Mouse (Mus musculus) layer of hippocampus, postnatal 25 days (tissue): Measurements from ENCODE around the gene Gm17349. TPM values are rescaled to one million over a fixed set of nuclear protein-coding genes. Genes with fewer than 3 reads are reported as not detected.
"Not testable (repeated sequence)": the region's sequence is repeated elsewhere in the genome, so short reads cannot be mapped to it uniquely, and the experiment has no call there.

Source experiments
- DNase-seq, 2 experiments: peaks; one replicate each; pipeline ENCODE4 v3.0.0; 2022; ENCODE audit warnings: mixed read lengths in 2 of 2, low spot score in 1 of 2; ENCODE audit errors: extremely low spot score in 1 of 2
- total RNA-seq, 2 experiments: library from RNA; stranded (reverse); gene quantifications; 2 replicates each; pipeline ENCODE4 v1.2.3; 2021

The Gm17349 gene
- total RNA-seq, 2 experiments from 2014 or later = 5.3 to 9.0 TPM

GRCm38 (mm10) chr15:99701640-99701998 is 3.7 kb downstream of the Gm17349 start:
- DNase-seq = not testable (repeated sequence)

GRCm38 (mm10) chr15:99700219-99701106 is 4.8 kb downstream of the Gm17349 start:
- no peak for DNase-seq

GRCm38 (mm10) chr15:99699715-99700114 is 5.6 kb downstream of the Gm17349 start:
- no peak for DNase-seq

GRCm38 (mm10) chr15:99698533-99699085 is 6.7 kb downstream of the Gm17349 start:
- DNase-seq = no peak

GRCm38 (mm10) chr15:99697309-99697708 is 8.0 kb downstream of the Gm17349 start:
- DNase-seq = no peak

DNA sequence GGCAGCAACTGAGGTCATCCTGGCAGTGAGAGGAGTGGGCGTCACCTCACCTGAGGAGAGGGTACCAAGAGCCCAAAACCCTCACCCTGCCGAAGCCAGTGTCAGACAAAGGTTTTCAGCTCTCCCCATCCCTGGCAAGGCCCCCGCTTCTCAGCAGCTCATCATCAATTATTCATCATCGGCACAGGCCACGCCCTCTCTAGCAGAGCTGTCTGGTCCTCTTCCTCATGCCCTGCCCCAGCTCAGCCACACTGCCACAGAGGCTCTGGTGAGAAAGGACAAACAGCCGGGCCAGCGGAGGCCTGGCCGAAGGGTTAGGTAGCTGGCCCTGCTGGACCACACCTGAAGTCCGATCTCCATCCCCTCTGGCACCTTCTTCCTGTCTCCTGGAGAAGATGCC is 13.3 kb downstream of the Gm17349 start:
- DNase-seq = no peak

- no peak for DNase-seq
These were observed 14.4 kb downstream of the Gm17349 start for GRCm38 (mm10) chr15:99690924-99691323.

DNA sequence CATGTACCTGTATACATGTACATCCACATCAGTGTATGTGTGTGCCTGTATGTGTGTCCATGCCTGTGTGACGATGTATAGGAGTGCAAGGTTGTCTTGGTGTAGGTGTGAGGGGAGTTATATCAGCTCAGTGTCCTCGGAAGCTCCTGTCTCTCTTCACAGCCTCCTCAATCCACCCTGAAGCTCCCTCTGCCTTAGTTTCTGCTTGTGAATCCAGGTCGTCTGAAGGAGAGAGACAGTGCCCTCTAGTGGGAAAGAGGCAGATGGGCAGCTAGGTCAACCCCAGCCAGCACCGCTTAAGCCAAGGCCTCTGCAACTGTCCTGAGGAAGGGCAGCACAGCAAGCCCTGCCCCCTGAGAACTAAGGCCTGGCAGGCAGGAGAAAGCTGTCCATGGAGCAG is 16.6 kb downstream of the Gm17349 start:
- peak; percentile 19 to 38 for DNase-seq

GRCm38 (mm10) chr15:99684156-99684555 is 21.1 kb downstream of the Gm17349 start:
- no peak for DNase-seq

GRCm38 (mm10) chr15:99682880-99683279 is 22.4 kb downstream of the Gm17349 start:
- DNase-seq = no peak

DNA sequence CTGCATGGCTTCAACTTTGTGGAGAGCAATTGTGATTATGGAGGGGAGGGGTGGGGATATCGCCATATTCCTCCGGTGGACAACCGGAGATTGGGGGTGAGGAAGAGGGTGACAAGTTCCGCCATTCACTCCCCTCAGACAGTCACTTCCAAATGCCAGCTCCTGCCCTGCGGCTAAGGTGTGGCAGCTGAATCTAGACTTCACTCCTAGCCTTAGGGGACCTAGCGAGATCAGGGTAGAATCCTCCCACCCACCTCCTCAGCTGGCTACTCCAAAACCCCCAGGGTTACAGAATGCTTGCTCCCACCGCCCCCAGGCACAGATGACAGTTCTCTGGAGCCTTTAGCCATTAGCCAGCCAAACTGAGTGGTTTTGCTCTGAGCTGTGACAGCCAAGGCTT is 26.3 kb downstream of the Gm17349 start:
- DNase-seq = no peak

GRCm38 (mm10) chr15:99678063-99678800 is 27.1 kb downstream of the Gm17349 start:
- DNase-seq = peak in 1 of 2 experiments; percentile 52

- no peak for DNase-seq
These were observed 28.2 kb downstream of the Gm17349 start for GRCm38 (mm10) chr15:99677089-99677488.

- DNase-seq = no peak
These were observed 30.4 kb downstream of the Gm17349 start for GRCm38 (mm10) chr15:99674866-99675265.

- DNase-seq = no peak
These were observed 33.5 kb downstream of the Gm17349 start for GRCm38 (mm10) chr15:99671783-99672182.

- DNase-seq = no peak
These were observed 34.2 kb downstream of the Gm17349 start for GRCm38 (mm10) chr15:99670964-99671670.

- DNase-seq = peak; percentile 46 to 71
These were observed 35.0 kb downstream of the Gm17349 start, which contains the start of gene Asic1 for GRCm38 (mm10) chr15:99670154-99670821. Gene Asic1 (plus strand): TSS chr15:99670368.

DNA sequence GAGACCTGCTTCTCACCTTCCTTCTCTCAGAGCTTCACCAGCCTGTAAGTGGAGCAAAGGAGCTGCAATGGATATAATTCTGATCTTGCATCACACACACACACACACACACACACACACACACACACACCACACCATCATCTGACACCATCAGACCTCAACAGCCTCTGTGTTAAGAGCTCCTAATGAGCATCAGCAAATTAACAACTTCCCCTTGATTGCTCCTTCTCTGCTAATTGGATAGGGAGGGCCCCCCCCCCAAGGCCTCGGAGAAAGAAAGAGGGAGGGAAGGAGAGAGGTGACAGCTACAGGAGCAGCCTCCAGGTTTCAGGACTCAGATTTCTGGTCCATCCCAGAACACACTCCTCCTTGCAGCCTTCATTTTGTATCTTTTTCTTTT is 35.9 kb downstream of the Gm17349 start:
- no peak for DNase-seq

- peak; percentile 64 to 83 for DNase-seq
These were observed 36.4 kb downstream of the Gm17349 start for GRCm38 (mm10) chr15:99668881-99669280.

DNA sequence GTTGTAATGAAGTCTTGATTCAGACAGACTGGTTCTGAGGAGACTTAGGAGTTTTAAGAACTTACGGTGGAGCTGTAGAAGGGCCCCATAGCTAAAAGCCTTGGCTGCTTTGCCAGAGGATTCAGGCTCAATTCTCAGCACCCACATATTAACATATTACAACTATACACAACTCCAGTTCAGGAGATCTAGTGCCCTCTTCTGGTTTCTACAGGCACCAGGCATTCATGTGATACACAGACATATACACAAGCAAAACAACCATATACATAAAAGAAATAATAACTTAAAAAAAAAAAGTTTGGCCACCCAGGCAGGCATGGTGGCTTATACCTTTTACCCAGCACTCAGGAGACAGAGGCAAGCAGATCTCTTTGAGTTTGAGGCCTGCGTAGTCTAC is 37.7 kb downstream of the Gm17349 start:
- DNase-seq = no peak
